Comparison of ENCODE assay signal across 9 mouse cellular contexts in the genomic region with DNA sequence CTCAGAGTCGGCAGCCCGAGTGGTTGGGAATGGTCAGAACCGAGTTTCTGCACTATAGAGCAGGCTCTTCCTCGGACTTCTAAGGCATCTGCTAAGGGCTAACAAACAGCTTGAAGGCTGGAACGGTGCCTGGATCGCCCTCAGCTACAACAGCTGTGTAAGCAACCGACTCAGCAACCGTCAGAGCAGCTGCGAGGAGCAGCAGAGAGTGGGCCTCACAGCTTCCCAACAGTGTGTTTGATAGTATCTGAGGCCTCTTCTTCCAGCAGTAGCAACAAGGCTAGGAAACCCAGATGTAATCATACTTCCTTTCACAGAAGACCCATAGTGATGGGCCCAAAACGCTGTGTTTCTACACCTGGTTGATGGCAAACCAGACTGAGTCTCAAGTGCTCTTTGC. TPM values are rescaled to one million over a fixed set of nuclear protein-coding genes. Genes with fewer than 3 reads are reported as not detected.
DNase-seq lines count a peak whose midpoint lies in the region; ATAC-seq lines count a peak whose summit lies in the region.
"Had no signal": no experiment of that assay in that cellular context is flagged by ENCODE, and none has a peak within 500 bp of the region (broad histone marks: within the 10 kb centered on the region; RNA-seq: fewer than 3 reads in every experiment).

No protein-coding gene starts in this region.

- no peak overlapping the region for H3K9ac ChIP-seq in forebrain, embryonic 13.5 days
- H3K9ac ChIP-seq in forebrain, embryonic 12.5 days, result no peak overlapping the region
- H3K9ac ChIP-seq in kidney, embryonic 15.5 days, result no peak overlapping the region
- H3K9ac ChIP-seq: heart, embryonic 13.5 days had no signal

- 0 out of 2 replicates have a peak, but pooled peaks have one; percentile 41 for ATAC-seq in forebrain, embryonic 13.5 days
- ATAC-seq in forebrain, embryonic 12.5 days (ENCODE audit: low FRiP score), result no peak
- ATAC-seq in kidney, embryonic 15.5 days (replicated peaks; ENCODE audit: low FRiP score), result peak; percentile 81
- no peak for ATAC-seq in erythroid progenitor cell, adult 5-6 weeks (replicated peaks; ENCODE audit: low FRiP score, poor library complexity, severe bottlenecking)

- peaks cover 5% of the 10 kb centered on the region; the same call in 1 of the 2 replicates for H3K27me3 ChIP-seq in forebrain, embryonic 13.5 days
- H3K27me3 ChIP-seq in forebrain, embryonic 12.5 days, result no peaks in the 10 kb centered on the region; the same call in 1 of the 2 replicates
- no peaks in the 10 kb centered on the region; the same call in 1 of the 2 replicates for H3K27me3 ChIP-seq in kidney, embryonic 15.5 days

- H3K36me3 ChIP-seq in forebrain, embryonic 13.5 days (ENCODE audit: poor library complexity, severe bottlenecking), result no peaks in the 10 kb centered on the region
- H3K36me3 ChIP-seq in forebrain, embryonic 12.5 days (replicated peaks), result no peaks in the 10 kb centered on the region
- H3K36me3 ChIP-seq in kidney, embryonic 15.5 days, result no peaks in the 10 kb centered on the region
- H3K36me3 ChIP-seq: heart, embryonic 13.5 days had no signal

- H3K9me3 ChIP-seq in forebrain, embryonic 13.5 days (replicated peaks), result no peaks in the 10 kb centered on the region
- H3K9me3 ChIP-seq in forebrain, embryonic 12.5 days, result no peaks in the 10 kb centered on the region
- peaks cover 3% of the 10 kb centered on the region; the same call in 1 of the 2 replicates for H3K9me3 ChIP-seq in kidney, embryonic 15.5 days (replicated peaks)
- H3K9me3 ChIP-seq: heart, embryonic 13.5 days had no signal

- no peak overlapping the region for H3K4me3 ChIP-seq in forebrain, embryonic 13.5 days
- no peak overlapping the region for H3K4me3 ChIP-seq in forebrain, embryonic 12.5 days (replicated peaks)
- H3K4me3 ChIP-seq in kidney, embryonic 15.5 days (replicated peaks), result no peak overlapping the region
- H3K4me3 ChIP-seq: heart, embryonic 13.5 days had no signal

- 0 out of 2 replicates have a peak, but pooled peaks cover 2% of the 10 kb centered on the region for H3K4me1 ChIP-seq in forebrain, embryonic 13.5 days
- no peaks in the 10 kb centered on the region for H3K4me1 ChIP-seq in forebrain, embryonic 12.5 days
- 0 out of 2 replicates have a peak, but pooled peaks cover 10% of the 10 kb centered on the region for H3K4me1 ChIP-seq in kidney, embryonic 15.5 days

- WGBS in forebrain, embryonic 13.5 days, result 70% methylated on average over 10 of the region's 10 CpGs
- WGBS in forebrain, embryonic 12.5 days, result 76% methylated on average over 10 of the region's 10 CpGs
- 31% methylated on average over 10 of the region's 10 CpGs for WGBS in kidney, embryonic 15.5 days

- intact Hi-C loops in left cerebral cortex, postnatal 4 days (cut with DNase I), result no loop called here

- peak; percentile 34 for DNase-seq in adrenal gland, postnatal 10 days
- peak; percentile 84 for DNase-seq in gastrocnemius, postnatal 10 days
- DNase-seq in left cerebral cortex, postnatal 4 days, result peak; percentile 90
- peak; percentile 54 for DNase-seq in right cerebral cortex, postnatal 25 days

- H3K27ac ChIP-seq in forebrain, embryonic 13.5 days, result no peak overlapping the region
- H3K27ac ChIP-seq in forebrain, embryonic 12.5 days, result no peak overlapping the region
- H3K27ac ChIP-seq in kidney, embryonic 15.5 days, result 0 out of 2 replicates have a peak overlapping the region, but pooled peaks have one; percentile 39
- H3K27ac ChIP-seq: heart, embryonic 13.5 days had no signal

- no peak overlapping the region for H3K4me2 ChIP-seq in forebrain, embryonic 13.5 days
- no peak overlapping the region for H3K4me2 ChIP-seq in forebrain, embryonic 12.5 days
- no peak overlapping the region for H3K4me2 ChIP-seq in kidney, embryonic 15.5 days
- H3K4me2 ChIP-seq: heart, embryonic 13.5 days had no signal

RNA-seq across cellular contexts. Expression of gene Ano6, which starts 33.5 kb away (rescaled TPM):
- polyA plus RNA-seq in forebrain, embryonic 13.5 days (2015; fragmentation: Nextera tagmentation; extraction: Ambion mirVana), result 21.4 and 22.9 TPM in 2 replicates
- 34.6 and 36.3 TPM in 2 replicates for polyA plus RNA-seq in forebrain, embryonic 12.5 days (2016; fragmentation: Nextera tagmentation; extraction: Ambion mirVana)
- total RNA-seq in adrenal gland, postnatal 10 days (2021), result 10 to 100 TPM; 54.4 to 72.8 TPM
- total RNA-seq in gastrocnemius, postnatal 10 days (2021), result 10 to 100 TPM; 64.8 to 76.4 TPM
- 54.0 and 54.5 TPM in 2 replicates for polyA plus RNA-seq in kidney, embryonic 15.5 days (2015; fragmentation: Nextera tagmentation; extraction: Ambion mirVana)
- total RNA-seq in left cerebral cortex, postnatal 4 days (2021), result 10 to 100 TPM; 26.9 to 27.2 TPM
- 23.1 and 28.1 TPM in 2 replicates for total RNA-seq in erythroid progenitor cell, adult 5-6 weeks (2015; ENCODE audit: low replicate concordance)
- total RNA-seq in erythroid progenitor cell, adult 5-6 weeks (2017; ENCODE audit: low replicate concordance), result 9.4 and 9.5 TPM in 2 replicates

Comparison
In these comparisons a context has a peak if more than half of its experiments do, and no peak if none do; other contexts are left out.
1. ATAC-seq: peak in forebrain, embryonic 13.5 days (single experiment) and kidney, embryonic 15.5 days (single experiment); none in forebrain, embryonic 12.5 days (single experiment) and erythroid progenitor cell, adult 5-6 weeks (single experiment).
2. DNase-seq: peak in every context shown above with its lines; median percentile 90 in left cerebral cortex, postnatal 4 days; 84 in gastrocnemius, postnatal 10 days; 54 in right cerebral cortex, postnatal 25 days; 34 in adrenal gland, postnatal 10 days.